Mouse (Mus musculus): ENCODE measurements at regions not wholly inside any gene's neighbourhood (a gene's known extent, or its start where the extent isn't known, plus 50 kb on each side); places are given as distances from the start of the nearest gene placed in this dataset.
A peak's percentile ranks its signal among the peaks of the same experiment; 100 is the strongest.

GRCm38 (mm10) chr15:87922781-87923446 lies 378.8 kb downstream of the Fam19a5 start:
- peaks cover 57% of the 10 kb centered on the region for H3K9me3 ChIP-seq
- no peak for TF ChIP-seq GATA1 (IDR thresholded peaks at IDR 0.05; ENCODE audit: borderline replicate concordance, low read length)
- no peak for TF ChIP-seq FLI1 (IDR thresholded peaks at IDR 0.05; ENCODE audit: low read length)
- no peaks in the 10 kb centered on the region for H3K4me1 ChIP-seq
- H3K4me3 ChIP-seq (replicated peaks): no peak overlapping the region
- H3K27me3 ChIP-seq (replicated peaks): no peaks in the 10 kb centered on the region
- no peaks in the 10 kb centered on the region for H3K36me3 ChIP-seq (replicated peaks; ENCODE audit: low read length)

- Histone ChIP-seq H3K9me3 (peaks cover 58% of the 10 kb centered on the region), H3K4me3 (replicated peaks) (no peak overlapping the region), H3K36me3 (replicated peaks; ENCODE audit: low read length) (no peaks in the 10 kb centered on the region), H3K4me1 (no peaks in the 10 kb centered on the region), H3K27me3 (replicated peaks) (no peaks in the 10 kb centered on the region)
- TF ChIP-seq GATA1 (IDR thresholded peaks at IDR 0.05; ENCODE audit: borderline replicate concordance, low read length) (no peak), FLI1 (IDR thresholded peaks at IDR 0.05; ENCODE audit: low read length) (no peak)
These were observed 379.8 kb downstream of the Fam19a5 start for GRCm38 (mm10) chr15:87923906-87924305.

GRCm38 (mm10) chr15:87936041-87936440 lies 391.9 kb downstream of the Fam19a5 start:
- Histone ChIP-seq H3K36me3 (replicated peaks; ENCODE audit: low read length) (no peaks in the 10 kb centered on the region), H3K27me3 (replicated peaks) (no peaks in the 10 kb centered on the region), H3K9me3 (peaks cover 85% of the 10 kb centered on the region), H3K4me3 (replicated peaks) (peak overlapping the region; percentile 6), H3K4me1 (no peaks in the 10 kb centered on the region)
- TF ChIP-seq GATA1 (IDR thresholded peaks at IDR 0.05; ENCODE audit: borderline replicate concordance, low read length) (no peak), FLI1 (IDR thresholded peaks at IDR 0.05; ENCODE audit: low read length) (no peak)

- TF ChIP-seq GATA1 (IDR thresholded peaks at IDR 0.05; ENCODE audit: borderline replicate concordance, low read length) (no peak), FLI1 (IDR thresholded peaks at IDR 0.05; ENCODE audit: low read length) (no peak)
- H3K4me3 ChIP-seq (replicated peaks): no peak overlapping the region
- H3K4me1 ChIP-seq: no peaks in the 10 kb centered on the region
- peaks cover 68% of the 10 kb centered on the region for H3K9me3 ChIP-seq
- no peaks in the 10 kb centered on the region for H3K36me3 ChIP-seq (replicated peaks; ENCODE audit: low read length)
- no peaks in the 10 kb centered on the region for H3K27me3 ChIP-seq (replicated peaks)
These were observed 396.7 kb downstream of the Fam19a5 start for GRCm38 (mm10) chr15:87940837-87941236.

GRCm38 (mm10) chr15:87952531-87952930 lies 408.4 kb downstream of the Fam19a5 start:
- H3K9me3 ChIP-seq: peaks cover 75% of the 10 kb centered on the region
- no peaks in the 10 kb centered on the region for H3K4me1 ChIP-seq
- H3K4me3 ChIP-seq (replicated peaks): no peak overlapping the region
- TF ChIP-seq GATA1 (IDR thresholded peaks at IDR 0.05; ENCODE audit: borderline replicate concordance, low read length): no peak
- no peak for TF ChIP-seq FLI1 (IDR thresholded peaks at IDR 0.05; ENCODE audit: low read length)
- H3K27me3 ChIP-seq (replicated peaks): no peaks in the 10 kb centered on the region
- no peaks in the 10 kb centered on the region for H3K36me3 ChIP-seq (replicated peaks; ENCODE audit: low read length)

GRCm38 (mm10) chr15:87955685-87956256 lies 411.7 kb downstream of the Fam19a5 start:
- Histone ChIP-seq H3K36me3 (replicated peaks; ENCODE audit: low read length) (no peaks in the 10 kb centered on the region), H3K4me1 (no peaks in the 10 kb centered on the region), H3K4me3 (replicated peaks) (no peak overlapping the region), H3K9me3 (peaks cover 86% of the 10 kb centered on the region), H3K27me3 (replicated peaks) (no peaks in the 10 kb centered on the region)
- TF ChIP-seq GATA1 (IDR thresholded peaks at IDR 0.05; ENCODE audit: borderline replicate concordance, low read length) (no peak), FLI1 (IDR thresholded peaks at IDR 0.05; ENCODE audit: low read length) (no peak)

GRCm38 (mm10) chr15:87958866-87959265 lies 414.8 kb downstream of the Fam19a5 start:
- Histone ChIP-seq H3K27me3 (replicated peaks) (no peaks in the 10 kb centered on the region), H3K4me1 (no peaks in the 10 kb centered on the region), H3K36me3 (replicated peaks; ENCODE audit: low read length) (no peaks in the 10 kb centered on the region), H3K9me3 (peaks cover 69% of the 10 kb centered on the region), H3K4me3 (replicated peaks) (no peak overlapping the region)
- TF ChIP-seq FLI1 (IDR thresholded peaks at IDR 0.05; ENCODE audit: low read length) (no peak), GATA1 (IDR thresholded peaks at IDR 0.05; ENCODE audit: borderline replicate concordance, low read length) (no peak)

GRCm38 (mm10) chr15:87972641-87973040 lies 428.5 kb downstream of the Fam19a5 start:
- H3K4me1 ChIP-seq: no peaks in the 10 kb centered on the region
- TF ChIP-seq GATA1 (IDR thresholded peaks at IDR 0.05; ENCODE audit: borderline replicate concordance, low read length): no peak
- no peak for TF ChIP-seq FLI1 (IDR thresholded peaks at IDR 0.05; ENCODE audit: low read length)
- H3K36me3 ChIP-seq (replicated peaks; ENCODE audit: low read length): no peaks in the 10 kb centered on the region
- H3K9me3 ChIP-seq: peaks cover 84% of the 10 kb centered on the region
- H3K27me3 ChIP-seq (replicated peaks): no peaks in the 10 kb centered on the region
- H3K4me3 ChIP-seq (replicated peaks): no peak overlapping the region

GRCm38 (mm10) chr15:87987322-87987985 lies 443.4 kb downstream of the Fam19a5 start:
- no peak overlapping the region for H3K4me3 ChIP-seq (replicated peaks)
- H3K4me1 ChIP-seq: no peaks in the 10 kb centered on the region
- H3K9me3 ChIP-seq: peaks cover 53% of the 10 kb centered on the region
- TF ChIP-seq FLI1 (IDR thresholded peaks at IDR 0.05; ENCODE audit: low read length): no peak
- TF ChIP-seq GATA1 (IDR thresholded peaks at IDR 0.05; ENCODE audit: borderline replicate concordance, low read length): no peak
- H3K27me3 ChIP-seq (replicated peaks): no peaks in the 10 kb centered on the region
- no peaks in the 10 kb centered on the region for H3K36me3 ChIP-seq (replicated peaks; ENCODE audit: low read length)

GRCm38 (mm10) chr15:87994546-87994945 lies 450.4 kb downstream of the Fam19a5 start:
- H3K36me3 ChIP-seq (replicated peaks; ENCODE audit: low read length): no peaks in the 10 kb centered on the region
- H3K9me3 ChIP-seq: peaks cover 80% of the 10 kb centered on the region
- H3K4me3 ChIP-seq (replicated peaks): no peak overlapping the region
- TF ChIP-seq FLI1 (IDR thresholded peaks at IDR 0.05; ENCODE audit: low read length) (no peak), GATA1 (IDR thresholded peaks at IDR 0.05; ENCODE audit: borderline replicate concordance, low read length) (no peak)
- no peaks in the 10 kb centered on the region for H3K4me1 ChIP-seq
- H3K27me3 ChIP-seq (replicated peaks): no peaks in the 10 kb centered on the region
